Mouse (Mus musculus): ENCODE data around the gene Zgrf1.
A peak's percentile ranks its signal among the peaks of the same experiment; 100 is the strongest.

The Zgrf1 gene

DNA sequence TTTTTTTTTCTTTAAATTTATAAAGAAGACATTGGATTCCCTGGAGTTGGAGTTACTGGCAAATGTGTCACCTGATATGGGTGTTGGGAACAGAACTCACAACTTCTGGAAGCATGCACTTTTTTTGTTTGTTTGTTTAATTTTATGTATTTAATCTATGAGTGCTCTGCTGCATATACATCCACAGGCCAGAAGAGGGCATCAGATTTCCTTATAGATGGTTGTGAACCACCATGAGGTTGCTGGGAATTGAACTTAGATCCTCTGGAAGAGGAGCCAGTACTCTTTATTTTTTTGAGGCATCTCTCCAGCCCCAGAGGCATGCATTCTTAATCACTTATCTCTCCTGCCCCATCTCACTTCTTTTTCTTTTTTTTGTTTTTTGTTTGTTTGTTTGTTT is 4.9 kb downstream of the Zgrf1 start:
- DNase-seq (ENCODE audit: low spot score) = no peak

DNA sequence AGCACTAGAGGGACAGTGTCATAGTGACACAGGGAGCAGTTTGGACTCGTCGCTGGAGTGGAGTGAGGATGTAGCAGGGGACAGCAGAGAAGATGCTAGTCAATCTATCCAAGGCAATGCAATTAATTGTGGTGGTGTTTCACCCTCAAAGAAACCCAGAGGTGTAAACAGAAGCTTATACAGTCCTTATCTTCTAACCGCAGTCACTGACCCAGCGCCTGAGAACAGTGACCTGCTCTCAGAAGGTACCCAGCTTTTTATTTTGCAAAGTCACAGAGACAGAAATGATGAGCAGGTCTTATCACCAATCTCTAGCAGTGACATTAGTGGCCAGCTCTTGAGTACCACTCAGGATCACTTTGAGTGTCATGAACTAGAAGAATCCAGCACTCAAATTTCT is 9.7 kb downstream of the Zgrf1 start:
- DNase-seq (ENCODE audit: low spot score) = no peak

DNA sequence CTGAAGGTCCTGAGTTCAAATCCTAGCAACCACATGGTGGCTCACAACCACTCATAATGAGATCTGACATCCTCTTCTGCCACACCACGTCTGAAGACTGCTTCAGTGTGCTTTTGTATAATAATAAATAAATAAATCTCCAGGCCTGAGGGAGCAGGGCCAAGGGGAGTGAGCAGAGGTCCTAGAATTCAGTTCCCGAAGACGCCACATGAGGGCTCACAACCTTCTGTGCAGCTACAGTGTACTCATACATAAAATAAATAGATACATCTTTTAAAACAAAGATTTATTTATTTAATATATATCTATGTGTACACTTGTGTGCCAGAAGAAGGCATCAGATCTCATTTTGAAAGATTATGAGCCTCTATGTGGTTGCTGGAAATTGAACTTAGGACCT is 11.8 kb downstream of the Zgrf1 start:
- DNase-seq (ENCODE audit: low spot score) = no peak

DNA sequence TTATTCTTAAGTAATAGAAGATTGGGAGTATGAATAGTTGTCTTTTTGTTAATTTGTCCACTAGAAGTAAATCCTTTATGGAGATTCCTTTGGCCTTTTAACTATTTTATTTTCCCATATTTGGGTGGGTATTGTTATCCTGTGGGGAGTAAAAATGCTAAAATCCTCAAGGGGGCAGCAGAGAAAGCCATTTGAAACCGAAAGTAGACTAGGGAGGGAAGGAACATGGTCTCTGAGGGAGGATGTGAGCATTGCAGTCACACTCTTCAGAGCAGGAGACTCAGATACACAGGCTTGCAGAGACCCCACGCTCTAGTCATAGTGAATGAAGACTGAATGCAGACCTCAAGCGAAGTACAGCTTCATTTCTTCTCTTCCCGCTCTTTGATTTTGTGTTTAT is 19.3 kb downstream of the Zgrf1 start:
- DNase-seq (ENCODE audit: low spot score) = peak; percentile 46

DNA sequence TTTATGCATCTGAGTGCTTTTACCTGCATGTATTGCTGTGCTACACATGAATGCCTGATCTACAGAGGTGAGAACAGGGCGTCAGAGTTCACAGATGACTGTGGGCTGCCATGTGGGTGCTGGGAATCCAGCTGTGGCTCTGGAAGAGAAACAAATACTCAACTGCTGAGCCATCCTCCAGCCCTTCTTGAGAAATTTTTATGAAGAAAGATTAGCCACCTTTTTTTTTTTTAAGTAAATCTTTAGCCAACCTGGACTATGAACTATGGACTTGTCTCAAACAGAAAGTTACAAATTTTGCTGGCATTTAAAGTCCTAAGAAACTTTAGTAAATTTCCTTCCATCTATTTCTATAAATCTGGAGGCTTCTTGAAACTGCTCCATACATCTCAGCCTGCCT is 43.8 kb downstream of the Zgrf1 start:
- no peak for DNase-seq (ENCODE audit: low spot score)

DNA sequence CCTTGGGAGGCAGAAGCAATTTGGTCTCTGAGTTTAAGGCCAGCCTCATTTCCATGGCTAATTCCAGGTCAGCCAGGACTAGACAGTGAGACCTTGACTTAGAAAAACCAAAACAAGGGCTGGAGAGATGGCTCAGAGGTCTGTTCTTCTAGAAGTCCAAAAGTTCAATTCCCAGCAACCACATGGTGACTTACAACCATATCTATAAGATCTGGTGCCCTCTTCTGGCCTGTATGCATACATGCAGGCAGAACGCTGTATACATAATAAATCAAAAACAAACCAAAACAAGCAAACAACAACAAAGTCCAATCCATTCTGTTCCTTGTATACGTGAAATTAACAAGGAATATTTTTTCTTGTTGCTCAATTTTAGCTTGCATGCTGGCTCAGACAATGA is 54.8 kb downstream of the Zgrf1 start:
- no peak for DNase-seq (ENCODE audit: low spot score)

DNA sequence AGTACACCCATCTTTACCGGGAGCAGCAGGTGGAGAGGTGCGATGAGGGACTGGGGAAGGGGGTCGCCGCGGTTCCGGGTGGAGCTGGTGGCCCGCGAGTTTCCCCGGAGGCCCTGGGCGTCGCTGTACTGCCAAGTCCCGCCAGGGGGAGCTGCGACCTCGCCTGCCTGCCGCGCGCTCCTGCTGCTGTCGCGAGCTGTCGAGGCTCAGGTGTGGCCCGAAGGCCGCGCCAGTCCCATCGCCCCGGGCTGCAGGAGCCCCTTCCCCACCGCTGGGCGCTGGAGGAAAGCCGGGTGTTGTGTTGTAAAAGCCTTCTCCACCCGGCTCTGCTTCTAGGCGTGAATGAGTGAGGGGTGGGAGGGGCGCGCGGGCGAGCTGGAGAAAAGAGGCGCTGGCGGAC is 72.0 kb downstream of the Zgrf1 start:
- peak; percentile 53 for DNase-seq (ENCODE audit: low spot score)

DNA sequence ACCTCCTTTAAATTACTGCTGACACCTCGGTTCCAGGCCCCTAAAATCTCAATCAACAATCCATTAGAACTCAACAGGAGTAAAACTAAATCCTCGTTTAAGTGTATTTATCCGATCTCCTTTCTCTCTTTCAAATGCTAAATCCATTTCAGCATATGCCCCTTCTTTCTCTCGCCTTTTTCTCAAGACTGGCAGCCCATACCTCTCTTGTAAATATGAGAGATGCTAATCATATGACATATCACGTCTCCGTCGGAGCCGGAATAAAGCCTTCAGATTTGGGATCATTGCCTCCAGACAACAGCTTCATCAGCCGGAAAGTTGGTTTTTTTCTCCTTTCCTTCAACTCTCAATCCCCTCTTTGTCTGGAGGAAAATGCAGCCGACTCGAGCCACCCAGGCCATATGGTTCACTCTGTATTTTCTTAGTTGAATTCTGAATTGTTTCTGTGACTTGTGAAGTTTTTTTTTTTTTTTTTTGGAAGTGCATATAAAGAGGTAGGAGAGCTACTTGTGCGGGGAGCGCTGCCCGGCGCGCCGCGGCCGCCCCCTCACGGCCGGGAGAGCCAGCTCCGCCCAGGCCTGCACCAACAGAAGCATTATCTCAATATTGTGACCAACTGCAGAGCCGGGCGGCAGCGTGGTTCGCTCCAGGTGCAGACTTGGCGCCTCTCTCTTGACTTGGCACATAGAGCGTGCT is 72.6 kb downstream of the Zgrf1 start:
- DNase-seq (ENCODE audit: low spot score) = peak; percentile 20

DNA sequence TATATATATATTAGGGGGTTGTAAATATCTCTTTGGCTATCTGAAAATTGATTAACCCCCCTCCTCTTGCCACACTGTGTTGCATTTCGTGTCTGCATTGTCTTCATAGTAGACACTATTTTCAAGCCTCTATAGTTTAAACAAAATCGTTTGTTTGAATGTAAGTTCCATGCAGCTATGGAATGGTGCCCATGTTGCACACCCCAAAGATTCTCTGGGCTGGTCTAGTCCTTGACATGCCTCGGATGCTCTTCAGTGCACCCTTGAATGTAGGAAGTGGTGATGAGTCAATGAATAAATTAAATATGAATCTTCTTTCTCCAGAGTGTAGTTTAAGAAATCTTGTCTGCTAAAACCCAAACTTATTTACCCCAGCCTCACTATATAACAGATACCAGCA is 73.2 kb downstream of the Zgrf1 start:
- DNase-seq (ENCODE audit: low spot score) = no peak

DNA sequence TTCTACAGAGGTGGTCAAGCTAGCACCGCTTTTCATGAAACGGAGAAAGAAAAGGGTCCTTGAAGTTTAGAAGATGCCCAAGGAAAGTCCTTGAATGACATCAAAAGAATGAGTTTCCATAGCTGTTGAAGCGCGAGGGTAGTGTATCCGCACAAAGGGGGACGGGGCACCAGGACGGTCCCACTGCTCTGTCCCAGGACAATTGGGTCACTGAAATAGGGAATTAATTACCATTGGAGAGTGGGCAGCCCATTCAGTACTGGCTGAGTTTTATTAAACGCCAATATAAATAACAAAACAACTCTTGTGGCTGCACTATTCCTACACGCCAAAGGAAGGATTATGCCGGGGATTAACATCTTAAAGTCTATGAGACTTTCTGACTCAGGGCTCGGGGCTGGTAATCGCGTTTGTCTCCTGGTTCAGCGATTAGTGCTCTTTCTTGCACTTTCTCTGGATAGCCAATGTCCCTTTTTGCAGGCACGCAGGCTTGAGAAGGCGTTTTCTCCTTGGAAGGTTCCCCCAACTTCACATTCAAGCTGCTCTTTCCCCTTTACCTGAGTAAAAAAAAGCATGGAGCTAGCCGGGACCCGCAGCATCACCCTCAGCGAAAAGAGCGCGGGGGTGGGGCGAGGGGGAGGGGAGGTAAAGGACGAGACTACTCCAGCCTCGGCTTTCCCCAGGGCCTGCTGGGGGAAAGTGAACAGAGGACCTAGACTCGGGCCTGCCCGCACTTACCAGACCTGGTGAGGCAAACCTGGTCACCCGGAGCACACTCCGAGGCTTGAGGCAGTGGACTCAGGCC is 74.1 kb downstream of the Zgrf1 start:
- no peak for DNase-seq (ENCODE audit: low spot score)

DNA sequence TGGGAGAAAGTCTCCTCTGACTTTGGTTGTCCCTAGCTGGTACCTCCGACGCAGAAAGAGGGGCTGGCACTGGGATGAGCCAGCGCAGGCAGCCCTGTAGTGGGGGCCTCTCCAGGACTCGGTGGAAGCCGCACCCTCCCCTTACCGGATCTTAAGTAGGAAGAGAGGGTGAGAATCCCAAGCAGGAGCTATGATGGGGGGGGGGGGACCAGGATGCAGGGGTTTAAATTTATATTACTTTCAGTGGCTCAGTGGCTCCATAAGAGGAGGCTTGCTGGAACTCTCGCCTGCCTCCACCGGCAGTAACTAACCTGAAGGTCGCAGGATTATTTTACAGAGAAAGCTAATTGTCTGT is 74.6 kb downstream of the Zgrf1 start:
- DNase-seq (ENCODE audit: low spot score) = no peak

DNA sequence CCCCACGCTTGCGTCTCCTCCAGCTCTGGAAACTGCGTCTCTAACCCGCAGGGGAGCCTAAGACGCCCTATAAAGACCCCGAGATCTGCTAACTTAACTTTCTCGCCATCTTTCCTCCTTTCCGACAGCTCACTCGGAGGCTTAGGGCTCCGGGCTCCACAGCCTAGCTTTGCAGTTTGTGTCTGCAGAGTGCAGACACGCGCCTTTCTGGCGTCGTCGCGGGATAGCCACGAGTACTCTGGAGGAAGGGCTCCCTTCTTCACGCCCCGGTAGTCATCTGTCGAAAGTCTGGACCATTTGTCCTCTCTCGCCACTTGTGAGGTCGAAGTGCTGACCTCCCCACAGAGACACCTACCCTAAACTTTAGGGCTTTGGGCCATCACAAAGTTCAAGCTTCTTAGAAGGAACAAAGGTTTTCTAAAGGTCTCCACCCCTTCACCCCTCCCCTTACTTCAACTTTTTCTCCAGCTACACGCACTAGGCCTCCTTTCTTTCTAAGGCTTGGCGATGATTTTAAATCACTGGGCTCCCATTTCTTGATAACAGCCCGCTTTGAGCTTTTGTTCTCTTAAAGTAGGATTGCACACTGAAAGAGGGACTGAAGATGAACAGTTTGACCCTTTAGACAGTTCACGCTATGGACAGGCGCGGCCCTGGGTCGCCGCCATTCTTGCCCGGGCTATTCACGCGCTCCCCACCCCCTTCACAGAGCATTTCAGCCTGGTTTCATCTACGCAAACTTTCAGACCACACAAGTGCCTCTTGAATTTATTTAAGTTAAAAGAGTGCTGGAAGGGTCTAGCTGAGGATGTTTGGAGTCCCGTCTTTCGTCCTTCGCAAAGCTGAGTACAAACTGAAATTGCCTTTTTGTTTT is 75.3 kb downstream of the Zgrf1 start:
- no peak for DNase-seq (ENCODE audit: low spot score)

DNA sequence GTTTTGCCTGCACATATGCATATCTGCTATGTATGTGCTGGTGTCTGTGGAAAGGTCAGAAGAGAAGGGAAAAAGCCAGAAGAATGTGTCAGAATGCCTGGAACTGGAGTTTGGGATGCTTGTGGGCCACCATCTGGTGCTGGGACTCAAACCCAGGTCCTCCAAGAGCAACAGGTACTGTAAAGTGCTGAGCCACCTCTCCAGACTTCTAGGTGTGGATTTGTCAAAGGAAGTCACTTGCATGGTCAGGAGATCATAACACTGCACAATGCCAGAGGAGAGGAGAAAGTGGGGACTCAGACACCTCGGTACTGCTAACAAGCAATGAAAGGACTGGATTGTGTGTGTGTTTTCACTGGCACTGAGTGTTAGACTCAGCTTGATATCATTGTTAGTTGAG is 76.9 kb downstream of the Zgrf1 start:
- no peak for DNase-seq (ENCODE audit: low spot score)

DNA sequence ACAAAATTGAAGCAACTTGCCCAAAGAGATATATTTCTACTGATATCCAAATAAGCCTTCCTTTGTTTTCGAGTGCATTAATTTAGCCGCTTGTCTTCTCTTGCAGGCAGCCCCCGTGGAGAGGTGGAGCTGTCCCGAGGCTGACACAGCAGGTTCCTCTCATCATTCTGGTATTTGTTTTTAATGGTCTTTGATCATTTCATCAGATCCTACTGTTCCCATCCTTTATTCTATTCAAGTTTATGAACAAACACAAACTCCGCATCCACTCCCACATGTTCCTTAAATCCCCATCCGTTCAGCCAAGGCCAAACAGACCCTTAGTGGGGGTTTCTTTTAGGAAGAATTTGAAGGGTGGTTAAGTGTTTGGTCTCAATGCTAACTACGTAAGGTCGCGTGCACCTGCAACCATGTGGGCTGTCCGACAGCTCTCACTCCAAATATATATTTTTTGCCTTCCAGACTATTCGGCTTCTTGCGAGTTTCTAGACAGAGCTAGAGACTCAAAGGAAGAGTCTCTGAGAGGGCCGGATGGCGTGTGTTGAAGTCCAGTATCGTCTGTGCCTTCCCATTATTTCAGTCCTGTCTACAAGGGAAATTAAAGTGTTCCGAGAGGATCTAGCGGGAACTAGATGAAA is 77.6 kb downstream of the Zgrf1 start:
- DNase-seq (ENCODE audit: low spot score) = no peak

DNA sequence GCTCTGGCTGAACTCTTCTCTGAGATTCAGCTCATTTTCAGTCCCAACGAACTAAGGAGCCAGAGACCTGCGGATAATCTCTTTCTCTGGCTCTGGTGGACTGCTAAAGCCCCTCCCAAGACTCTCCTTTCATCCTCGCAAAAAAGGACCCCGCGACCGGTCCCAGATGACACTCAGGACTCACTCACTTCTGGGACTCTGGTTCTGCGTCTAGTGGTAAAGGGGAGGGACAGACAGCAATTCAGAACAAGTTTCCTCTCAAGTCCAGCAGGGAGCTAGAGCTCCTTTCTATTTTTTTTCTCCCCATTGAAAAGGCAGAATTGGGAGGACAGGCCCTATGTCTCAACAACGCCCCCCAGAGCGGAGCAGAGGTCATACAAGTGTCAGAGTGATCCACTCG is 78.3 kb downstream of the Zgrf1 start:
- DNase-seq (ENCODE audit: low spot score) = no peak

DNA sequence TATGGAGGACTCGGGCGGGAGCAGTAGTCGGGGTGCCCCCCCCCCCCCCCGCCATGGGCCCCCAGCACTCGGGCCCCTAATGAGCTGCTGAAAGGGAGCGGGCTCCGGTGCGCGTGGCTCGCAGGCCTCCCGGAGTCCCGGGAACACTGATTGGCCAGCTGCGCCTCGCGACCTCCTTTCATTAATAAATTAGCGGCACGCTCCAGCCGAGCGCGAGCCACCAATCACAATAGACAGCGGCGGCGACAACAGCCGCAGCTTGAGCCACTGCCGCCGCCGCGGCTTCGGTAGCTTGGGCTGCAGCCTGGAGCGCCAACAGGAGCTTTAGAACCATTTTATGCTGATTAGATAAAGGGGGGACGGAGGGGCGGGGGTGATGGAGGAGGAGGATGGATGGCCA is 79.2 kb downstream of the Zgrf1 start:
- DNase-seq (ENCODE audit: low spot score) = no peak

DNA sequence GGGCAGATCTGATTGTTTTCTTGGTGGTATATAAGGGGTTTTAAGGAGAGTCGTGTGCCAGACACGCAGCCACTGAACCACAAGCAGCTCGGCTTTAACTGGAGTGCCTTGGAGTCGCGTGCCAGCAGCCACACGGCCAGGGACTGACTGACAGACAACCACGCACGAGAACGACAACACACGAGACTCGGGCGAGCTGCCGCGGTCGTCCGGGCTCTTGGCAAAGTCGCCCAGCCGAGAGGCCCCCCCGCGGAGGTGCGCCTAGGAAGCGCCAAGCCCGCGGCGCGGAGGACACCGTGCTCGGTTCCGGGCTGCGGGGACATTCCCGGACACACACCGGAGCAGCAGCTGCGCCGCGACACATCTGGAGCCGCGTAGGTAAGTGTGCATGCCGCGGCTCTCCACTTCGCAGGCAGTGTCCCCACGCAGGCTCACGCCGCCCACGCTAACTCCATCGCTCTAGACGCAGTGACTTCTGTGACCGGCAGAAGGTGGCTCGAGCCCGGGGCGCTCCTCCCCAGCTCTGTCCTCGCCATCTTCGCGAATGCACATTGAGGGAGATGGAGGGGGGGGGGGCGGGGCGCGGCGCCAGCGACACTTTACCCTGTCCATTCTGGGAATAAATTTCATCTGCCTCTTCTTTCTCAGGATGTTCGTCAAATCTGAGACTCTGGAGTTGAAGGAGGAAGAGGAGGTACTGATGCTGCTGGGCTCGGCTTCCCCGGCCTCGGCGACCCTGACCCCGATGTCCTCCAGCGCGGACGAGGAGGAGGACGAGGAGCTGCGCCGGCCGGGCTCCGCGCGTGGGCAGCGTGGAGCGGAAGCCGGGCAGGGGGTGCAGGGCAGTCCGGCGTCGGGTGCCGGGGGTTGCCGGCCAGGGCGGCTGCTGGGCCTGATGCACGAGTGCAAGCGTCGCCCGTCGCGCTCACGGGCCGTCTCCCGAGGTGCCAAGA is 80.1 kb downstream of the Zgrf1 start, which contains the start of gene Neurog2:
TSS of gene Neurog2 (plus strand) at position 56 of the 953 bp plus-strand sequence.
- no peak for DNase-seq (ENCODE audit: low spot score)

DNA sequence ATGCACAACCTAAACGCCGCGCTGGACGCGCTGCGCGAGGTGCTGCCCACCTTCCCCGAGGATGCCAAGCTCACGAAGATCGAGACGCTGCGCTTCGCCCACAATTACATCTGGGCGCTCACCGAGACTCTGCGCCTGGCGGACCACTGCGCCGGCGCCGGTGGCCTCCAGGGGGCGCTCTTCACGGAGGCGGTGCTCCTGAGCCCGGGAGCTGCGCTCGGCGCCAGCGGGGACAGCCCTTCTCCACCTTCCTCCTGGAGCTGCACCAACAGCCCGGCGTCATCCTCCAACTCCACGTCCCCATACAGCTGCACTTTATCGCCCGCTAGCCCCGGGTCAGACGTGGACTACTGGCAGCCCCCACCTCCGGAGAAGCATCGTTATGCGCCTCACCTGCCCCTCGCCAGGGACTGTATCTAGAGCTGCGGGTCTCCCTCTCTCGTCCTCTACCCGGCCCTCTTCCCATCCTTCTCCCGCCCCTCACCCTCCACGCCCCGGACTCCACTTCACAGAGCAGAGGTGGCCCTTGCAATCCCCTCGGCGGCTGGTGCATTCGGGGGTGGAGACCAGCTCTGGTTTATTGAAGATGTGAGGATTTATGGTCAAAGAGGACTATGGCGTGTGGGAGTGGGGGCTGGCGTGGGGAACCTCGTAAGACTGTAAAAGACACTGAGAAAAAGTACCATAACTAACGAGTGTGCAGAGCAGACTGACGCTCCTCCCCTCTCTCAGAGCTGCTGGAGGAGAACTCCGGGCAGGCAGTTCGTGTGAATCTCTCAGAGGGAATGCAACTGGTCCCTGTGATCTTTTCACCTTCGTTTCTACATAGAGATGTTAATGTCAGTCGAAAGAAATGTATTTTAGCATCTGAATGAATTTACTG is 81.1 kb downstream of the Zgrf1 start:
- peak; percentile 52 for DNase-seq (ENCODE audit: low spot score)

DNA sequence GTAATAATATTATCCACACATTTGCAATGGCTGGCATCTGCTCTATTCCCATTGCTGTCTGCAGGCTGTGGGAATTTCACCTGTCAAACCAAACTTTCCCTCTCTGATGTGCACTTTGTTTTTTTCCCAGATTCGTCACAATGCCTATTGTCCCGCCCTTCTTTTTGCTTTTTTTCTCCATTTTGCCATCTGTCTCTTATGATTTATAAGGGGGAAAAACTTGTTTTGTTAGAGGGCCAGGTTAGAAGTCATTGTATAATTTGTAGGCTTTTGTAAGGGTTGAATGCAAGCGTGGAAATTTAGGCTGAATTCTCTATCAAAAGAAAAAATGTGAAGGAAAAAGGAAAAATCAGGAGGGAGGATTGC is 81.7 kb downstream of the Zgrf1 start:
- no peak for DNase-seq (ENCODE audit: low spot score)

Measured in c-Kit-positive CD71-positive TER-119-positive erythroid progenitor cells, embryonic 14.5 days (primary cell).